Mouse (Mus musculus) natural killer cell, adult 2 months (primary cell): Measurements from ENCODE around the gene Hoxa9.

Source experiments
- DNase-seq, 2 experiments: peaks; one replicate each; pipeline ENCODE4 v3.0.0; 2022; ENCODE audit warnings: low spot score in 2 of 2

Gene Hoxa9

GRCm38 (mm10) chr6:52228475-52229465 is 2.1 kb downstream of the Hoxa9 start:
- DNase-seq = no peak

DNA sequence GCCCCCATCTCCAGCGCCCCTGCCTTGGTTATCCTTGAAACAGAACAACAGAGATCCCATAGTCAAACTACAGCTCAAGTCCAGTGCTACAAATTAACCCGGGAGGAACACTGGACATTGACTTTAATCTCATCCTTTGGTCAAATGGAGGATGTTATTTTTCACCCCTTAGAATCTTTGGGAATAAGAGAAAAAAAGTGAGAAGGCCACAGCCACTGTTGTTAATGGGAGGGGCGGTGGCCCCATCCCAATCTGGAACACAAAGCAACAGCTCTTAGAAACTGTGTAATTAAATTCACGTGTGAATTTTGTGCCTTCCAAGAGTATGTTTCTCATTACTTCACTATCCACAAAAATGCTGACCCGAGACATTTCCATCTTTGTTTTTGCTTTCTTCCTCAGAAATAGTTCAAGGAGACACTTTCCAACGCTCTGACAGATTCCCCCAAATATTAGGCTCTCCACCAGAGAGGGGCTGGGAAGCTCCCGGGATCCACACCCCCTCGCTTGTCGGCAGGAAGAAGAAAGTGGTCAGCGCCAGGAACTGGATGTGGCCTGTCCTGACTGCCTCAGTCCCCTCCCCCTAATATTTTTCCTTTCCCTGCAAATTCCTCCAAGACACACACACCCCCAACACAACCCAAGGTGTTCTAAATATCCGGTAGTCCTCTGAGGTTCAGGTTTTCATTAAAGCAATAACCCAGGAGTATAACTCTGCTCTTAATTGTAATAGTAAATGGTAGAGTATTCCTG is 3.2 kb downstream of the Hoxa9 start:
- no peak for DNase-seq

- no peak for DNase-seq
Measured at GRCm38 (mm10) chr6:52226569-52227257, 4.2 kb downstream of the Hoxa9 start.

DNA sequence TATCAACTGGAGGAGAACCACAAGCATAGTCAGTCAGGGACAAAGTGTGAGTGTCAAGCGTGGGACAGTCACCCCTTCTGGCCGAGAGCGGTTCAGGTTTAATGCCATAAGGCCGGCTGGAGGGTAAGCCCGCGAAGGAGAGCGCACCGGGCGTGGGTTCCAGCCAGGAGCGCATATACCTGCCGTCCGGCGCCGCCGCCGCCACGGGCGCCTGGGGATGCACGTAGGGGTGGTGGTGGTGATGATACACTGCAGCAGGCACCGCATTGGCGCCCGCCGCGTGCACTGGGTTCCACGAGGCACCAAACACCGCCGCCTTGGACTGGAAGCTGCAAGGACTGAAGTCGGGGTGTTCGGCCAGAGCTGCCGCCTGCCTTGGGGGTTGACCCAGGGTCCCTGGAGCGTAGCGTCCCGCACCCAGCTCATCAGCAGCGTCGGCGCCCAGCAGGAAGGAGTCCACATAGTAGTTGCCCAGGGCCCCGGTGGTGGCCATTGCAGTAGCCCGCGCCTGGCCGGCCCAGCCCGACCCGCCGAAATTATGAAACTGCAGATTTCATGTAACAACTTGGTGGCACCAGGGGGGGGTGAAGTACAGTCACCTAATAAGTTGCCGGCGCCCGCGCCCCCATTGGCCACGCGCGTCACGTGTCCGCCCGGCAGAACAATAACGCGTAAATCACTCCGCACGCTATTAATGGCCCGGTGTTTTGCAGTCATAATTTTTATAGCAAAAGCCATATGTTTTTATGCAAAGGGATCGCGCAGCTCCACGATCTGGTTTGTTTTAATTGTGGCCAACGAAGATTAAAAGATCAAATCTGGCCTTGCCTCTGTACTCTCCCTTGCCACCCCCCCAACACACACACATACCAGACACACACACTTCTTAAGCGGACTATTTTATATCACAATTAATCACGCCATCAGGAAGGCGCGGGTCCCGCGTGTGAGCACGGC is 5.0 kb downstream of the Hoxa9 start:
- DNase-seq = no peak

- no peak for DNase-seq
Measured at GRCm38 (mm10) chr6:52224895-52225611, 5.8 kb downstream of the Hoxa9 start.

GRCm38 (mm10) chr6:52223939-52224760 is 6.7 kb downstream of the Hoxa9 start:
- DNase-seq = no peak

DNA sequence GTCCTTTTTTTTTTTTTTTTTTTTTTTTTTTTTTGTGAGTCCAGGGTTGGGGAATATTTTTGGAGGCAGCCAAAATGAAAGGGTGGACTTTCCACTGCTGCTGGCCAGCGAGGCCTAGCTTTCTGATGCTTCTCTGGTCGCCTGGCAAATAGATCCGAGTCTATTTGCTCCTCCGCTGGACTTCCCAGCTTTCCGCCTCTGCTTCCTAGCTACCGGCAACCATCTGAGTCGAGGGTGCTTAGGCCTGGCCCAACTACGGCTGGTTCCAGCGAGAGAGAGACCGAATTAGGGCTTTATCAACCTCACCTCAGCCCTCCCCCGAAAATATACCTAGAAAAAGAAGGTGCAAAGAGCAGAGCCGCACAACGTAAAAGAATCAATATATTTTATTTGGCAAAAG is 8.2 kb downstream of the Hoxa9 start:
- DNase-seq = no peak

- DNase-seq = no peak
Measured at GRCm38 (mm10) chr6:52221993-52222685, 8.8 kb downstream of the Hoxa9 start.

GRCm38 (mm10) chr6:52221337-52221992 is 9.4 kb downstream of the Hoxa9 start, which contains the start of gene Hoxa7:
Hoxa7 (minus strand) TSS chr6:52221854.
- peak; percentile 69 to 78 for DNase-seq

DNA sequence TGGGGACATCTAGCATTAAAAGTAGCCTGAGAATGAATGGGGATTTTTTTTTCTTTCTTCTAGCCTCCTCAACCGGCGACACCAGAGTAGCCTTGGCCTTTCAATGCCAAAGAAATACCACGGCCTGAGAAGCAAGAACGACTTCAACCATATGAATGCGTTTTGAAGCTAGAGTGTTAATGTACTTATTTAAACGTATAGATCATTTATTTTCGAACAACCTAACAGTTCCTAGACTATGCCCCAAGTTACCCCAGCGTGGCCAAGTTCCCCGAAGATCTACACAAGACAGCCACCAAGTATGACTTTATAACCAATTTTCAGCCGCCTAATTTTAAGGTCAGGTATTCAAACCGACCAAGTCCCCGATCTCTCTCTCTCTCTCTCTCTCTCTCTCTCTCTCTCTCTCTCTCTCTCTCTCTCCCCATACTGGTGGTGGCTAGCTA is 10.0 kb downstream of the Hoxa9 start:
- DNase-seq = no peak

- DNase-seq = no peak
Measured at GRCm38 (mm10) chr6:52220003-52220864, 10.7 kb downstream of the Hoxa9 start.

DNA sequence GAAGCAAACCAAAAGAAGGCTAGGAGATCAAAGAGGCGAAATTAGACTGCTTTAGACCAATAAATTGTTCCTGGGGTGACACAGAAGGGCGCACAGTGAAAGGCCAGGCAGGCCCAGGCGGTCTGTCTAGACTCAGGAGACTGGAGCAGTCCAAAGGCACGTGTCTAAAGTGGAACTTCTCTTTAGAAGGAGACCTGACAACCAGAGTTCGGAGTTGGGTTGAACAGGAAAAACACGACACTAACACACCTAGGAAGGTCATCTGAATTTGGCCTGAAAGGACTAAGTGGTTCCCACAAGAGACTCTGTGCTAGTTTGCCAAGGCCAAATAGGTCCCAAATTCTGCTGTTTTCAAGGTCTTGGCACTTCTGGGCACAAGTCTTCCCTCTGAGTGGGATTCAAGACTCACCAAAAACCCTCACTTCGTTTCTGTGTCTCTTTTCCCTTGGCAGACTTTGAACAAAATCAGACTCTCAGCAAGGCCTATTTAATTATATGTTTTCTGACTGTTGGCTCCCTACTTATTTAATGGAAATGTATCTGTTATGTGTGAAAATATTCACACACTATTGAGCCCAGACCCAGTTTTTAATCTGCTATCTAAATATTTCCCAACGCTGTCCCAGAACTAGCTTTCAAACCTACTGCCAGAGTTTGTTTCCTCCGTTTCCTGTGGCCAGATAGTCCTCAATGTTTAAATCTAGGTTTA is 11.5 kb downstream of the Hoxa9 start:
- DNase-seq = no peak

DNA sequence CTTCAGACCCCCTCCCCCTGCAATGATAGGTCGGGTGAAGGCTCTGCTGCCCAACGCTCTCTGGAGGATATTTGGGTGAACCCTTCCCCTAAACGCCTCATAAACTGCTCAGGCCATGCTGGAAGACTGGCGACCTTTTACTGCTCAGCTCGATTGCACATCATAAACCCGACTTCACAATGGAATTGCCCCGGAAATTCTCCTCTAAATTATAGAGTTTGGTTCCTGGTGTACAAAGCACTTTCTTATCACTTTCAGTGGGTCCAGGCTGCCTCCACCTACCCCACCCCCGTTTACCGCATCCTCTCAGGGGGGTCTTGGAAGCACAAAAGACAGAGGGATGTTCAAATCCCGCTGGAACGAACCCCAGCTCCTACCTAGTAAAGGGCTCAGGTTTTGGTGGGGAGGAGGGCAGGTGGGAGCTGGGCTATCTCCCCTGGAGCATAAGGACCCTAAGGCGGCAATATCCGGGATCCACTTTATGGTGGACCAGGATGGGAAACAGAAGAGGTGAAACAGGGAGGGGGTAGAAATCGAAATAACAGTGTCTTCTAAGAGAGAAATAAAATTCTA is 12.2 kb downstream of the Hoxa9 start:
- no peak for DNase-seq

GRCm38 (mm10) chr6:52217895-52218642 is 12.8 kb downstream of the Hoxa9 start:
- no peak for DNase-seq

DNA sequence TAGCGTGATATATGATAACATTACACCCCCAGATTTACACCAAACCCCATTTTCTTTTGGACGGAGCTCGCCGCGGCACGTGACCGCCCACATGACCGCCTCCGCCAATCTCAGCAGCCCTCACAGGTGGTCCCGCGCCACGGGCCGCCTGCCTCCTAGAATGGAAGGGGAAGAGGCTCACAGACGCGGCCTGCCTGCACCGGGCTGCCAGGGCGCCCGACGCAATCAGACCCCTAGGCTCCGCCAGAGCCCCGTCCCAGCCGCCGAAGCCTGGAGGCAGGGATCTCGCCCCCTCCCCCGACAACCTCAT is 13.5 kb downstream of the Hoxa9 start:
- DNase-seq = no peak
